Mouse (Mus musculus): Measurements from ENCODE around the gene Yod1. TPM values are rescaled to one million over a fixed set of nuclear protein-coding genes. Genes with fewer than 3 reads are reported as not detected.

Yod1 gene
- total and polyA plus RNA-seq, 3 experiments: 6.1 to 8.6 TPM; not detected in 1

DNA sequence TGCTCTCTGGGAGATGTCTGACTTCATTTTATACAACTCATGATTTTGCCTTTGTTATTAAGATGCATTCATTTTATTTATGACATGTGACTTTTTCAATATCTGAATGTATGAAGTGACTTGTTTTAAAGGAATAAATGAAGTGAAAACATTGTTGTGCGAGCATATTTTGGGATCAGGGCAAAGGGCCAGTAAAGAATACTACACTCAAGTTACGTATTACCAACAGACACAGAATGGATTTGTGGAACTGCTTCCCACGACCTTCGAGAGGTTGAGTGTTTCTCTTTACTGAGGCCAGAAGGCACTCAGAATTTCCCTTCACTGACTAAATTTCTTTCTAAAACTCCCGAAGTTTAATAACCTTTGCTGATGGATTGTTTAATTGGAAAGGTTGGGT is 7.1 kb downstream of the Yod1 start:
- Histone ChIP-seq H3K27me3 (ENCODE audit: control insufficient read depth in 1 of 2, insufficient read depth in 2 of 2, low read length in 2 of 2) (no peaks in the 10 kb centered on the region), H3K9me3 (replicated peaks; ENCODE audit: insufficient read depth, low read length) (no peaks in the 10 kb centered on the region), H3K4me3 (ENCODE audit: control insufficient read depth in 1 of 2, insufficient read depth in 1 of 2, low read depth in 2 of 2, low read length in 2 of 2) (no peak overlapping the region), H3K36me3 (ENCODE audit: control insufficient read depth in 1 of 2, insufficient read depth in 2 of 2, low read length in 2 of 2) (peaks cover 3 to 16% of the 10 kb centered on the region in 2 experiments), H3K4me1 (ENCODE audit: control insufficient read depth in 1 of 2, insufficient read depth in 2 of 2, low read length in 2 of 2) (peaks cover under 1 to 2% of the 10 kb centered on the region in 2 experiments; a peak in 2 of 4 replicates), H3K9ac (ENCODE audit: control insufficient read depth, low read depth, low read length, poor library complexity, severe bottlenecking) (no peak overlapping the region), H3K79me2 (ENCODE audit: control insufficient read depth, insufficient read depth, low read length, poor library complexity) (peaks cover 8% of the 10 kb centered on the region), H3K27ac (ENCODE audit: control insufficient read depth, low read depth, low read length) (no peak overlapping the region)
- no peak for DNase-seq (ENCODE audit: low read depth, low spot score)
- TF ChIP-seq MAX (IDR thresholded peaks at IDR 0.05; ENCODE audit: low read length): no peak
- no peak for TF ChIP-seq TBP (IDR thresholded peaks at IDR 0.05; ENCODE audit: low read depth, low read length)
- no peak for TF ChIP-seq RCOR1 (IDR thresholded peaks at IDR 0.05; ENCODE audit: low read depth, low read length)
- no peak for TF ChIP-seq MAFK (IDR thresholded peaks at IDR 0.05; ENCODE audit: borderline replicate concordance, low read depth, low read length)
- TF ChIP-seq MAZ (IDR thresholded peaks at IDR 0.05; ENCODE audit: low read depth, low read length): no peak
- no peak for TF ChIP-seq POLR2A (IDR thresholded peaks at IDR 0.05; ENCODE audit: control insufficient read depth in 1 of 2, insufficient read depth in 1 of 2, low read depth in 1 of 2, low read length in 2 of 2, poor library complexity in 1 of 2)
- no peak for TF ChIP-seq CHD2 (IDR thresholded peaks at IDR 0.05; ENCODE audit: low read length)
- TF ChIP-seq USF2 (IDR thresholded peaks at IDR 0.05; ENCODE audit: borderline replicate concordance in 1 of 2, insufficient read depth in 1 of 2, low read depth in 1 of 2, low read length in 2 of 2): no peak
- TF ChIP-seq ZC3H11A (IDR thresholded peaks at IDR 0.05; ENCODE audit: low read depth, low read length): no peak
- TF ChIP-seq POLR2AphosphoS5 (IDR thresholded peaks at IDR 0.05; ENCODE audit: borderline replicate concordance, low read depth, low read length): no peak
- TF ChIP-seq HCFC1 (IDR thresholded peaks at IDR 0.05; ENCODE audit: low read depth, low read length): no peak
- no peak for TF ChIP-seq NRF1 (IDR thresholded peaks at IDR 0.05; ENCODE audit: insufficient read depth, low read depth, low read length, poor library complexity, severe bottlenecking)
- no peak for TF ChIP-seq NELFE (IDR thresholded peaks at IDR 0.05; ENCODE audit: low read depth, low read length)
- TF ChIP-seq MYC (IDR thresholded peaks at IDR 0.05; ENCODE audit: low read depth, low read length): no peak
- no peak for TF ChIP-seq BHLHE40 (IDR thresholded peaks at IDR 0.05; ENCODE audit: borderline replicate concordance, low read depth, low read length)
- TF ChIP-seq CHD1 (IDR thresholded peaks at IDR 0.05; ENCODE audit: low read depth, low read length): no peak
- no peak for TF ChIP-seq USF1 (IDR thresholded peaks at IDR 0.05; ENCODE audit: low read depth, low read length)
- TF ChIP-seq ZMIZ1 (IDR thresholded peaks at IDR 0.05; ENCODE audit: low read depth, low read length): no peak

DNA sequence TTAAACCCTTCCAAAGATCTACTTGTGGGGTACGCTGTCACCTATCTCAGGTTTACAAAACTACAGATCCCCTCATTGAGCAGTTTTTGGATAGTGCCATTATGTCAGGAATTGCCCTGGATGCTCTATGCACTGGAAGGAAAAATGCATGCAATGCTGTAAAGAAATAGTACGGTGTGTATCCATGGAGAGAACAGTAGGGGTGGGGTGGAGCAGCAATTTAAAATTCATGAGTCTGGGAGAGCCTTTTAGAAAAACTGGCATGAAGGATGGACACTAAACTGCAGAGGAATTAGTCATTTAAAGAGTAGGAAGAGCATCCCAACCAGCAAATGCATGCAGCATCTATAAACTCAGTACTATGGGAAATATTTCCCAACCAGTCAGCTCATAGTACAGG is 9.3 kb downstream of the Yod1 start:
- H3K27ac ChIP-seq (ENCODE audit: control insufficient read depth, low read depth, low read length): no peak overlapping the region
- no peak overlapping the region for H3K4me3 ChIP-seq (ENCODE audit: control insufficient read depth in 1 of 2, insufficient read depth in 1 of 2, low read depth in 2 of 2, low read length in 2 of 2)
- H3K9me3 ChIP-seq (replicated peaks; ENCODE audit: insufficient read depth, low read length): no peaks in the 10 kb centered on the region
- DNase-seq (ENCODE audit: low read depth, low spot score): no peak
- 0 out of 4 replicates have a peak, but pooled peaks cover 0 to under 1% of the 10 kb centered on the region in 2 experiments for H3K4me1 ChIP-seq (ENCODE audit: control insufficient read depth in 1 of 2, insufficient read depth in 2 of 2, low read length in 2 of 2)
- no peaks in the 10 kb centered on the region for H3K27me3 ChIP-seq (ENCODE audit: control insufficient read depth in 1 of 2, insufficient read depth in 2 of 2, low read length in 2 of 2)
- peaks cover 1% of the 10 kb centered on the region; the same call in 1 of the 2 replicates for H3K79me2 ChIP-seq (ENCODE audit: control insufficient read depth, insufficient read depth, low read length, poor library complexity)
- TF ChIP-seq ZKSCAN1 (IDR thresholded peaks at IDR 0.05; ENCODE audit: low read depth, low read length) (no peak), ETS1 (IDR thresholded peaks at IDR 0.05; ENCODE audit: low read depth, low read length) (no peak), TBP (IDR thresholded peaks at IDR 0.05; ENCODE audit: low read depth, low read length) (no peak), MYC (IDR thresholded peaks at IDR 0.05; ENCODE audit: low read depth, low read length) (no peak), MAX (IDR thresholded peaks at IDR 0.05; ENCODE audit: low read length) (no peak), USF2 (IDR thresholded peaks at IDR 0.05; ENCODE audit: borderline replicate concordance in 1 of 2, insufficient read depth in 1 of 2, low read depth in 1 of 2, low read length in 2 of 2) (no peak), POLR2AphosphoS2 (IDR thresholded peaks at IDR 0.05; ENCODE audit: low read length) (no peak), GABPA (IDR thresholded peaks at IDR 0.05; ENCODE audit: low read depth, low read length) (no peak), HCFC1 (IDR thresholded peaks at IDR 0.05; ENCODE audit: low read depth, low read length) (no peak), CHD2 (IDR thresholded peaks at IDR 0.05; ENCODE audit: low read length) (no peak)
- peaks cover 0 to 2% of the 10 kb centered on the region in 2 experiments; a peak in 2 of 4 replicates for H3K36me3 ChIP-seq (ENCODE audit: control insufficient read depth in 1 of 2, insufficient read depth in 2 of 2, low read length in 2 of 2)
- H3K9ac ChIP-seq (ENCODE audit: control insufficient read depth, low read depth, low read length, poor library complexity, severe bottlenecking): no peak overlapping the region

All from MEL (cell line).